Mouse (Mus musculus) hindbrain, embryonic 16.5 days (tissue): Measurements from ENCODE around the gene Tgm1. TPM values are rescaled to one million over a fixed set of nuclear protein-coding genes. Genes with fewer than 3 reads are reported as not detected.
A peak's percentile ranks its signal among the peaks of the same experiment; 100 is the strongest.

Experiments used
- ATAC-seq: fragments of 200-750 bp; cut with Nextera tagmentation; 2 replicates; pipeline ENCODE4 v1.8.0; 2017; ENCODE audit warnings: moderate TSS enrichment, moderate library complexity
- H3K27ac ChIP-seq: fragments of 300-500 bp; sonication (generic); 2 replicates; pipeline ENCODE4 v1.5.1; 2014; ENCODE audit warnings: low read depth, mild to moderate bottlenecking, control low read depth, low read length, moderate library complexity
- H3K27me3 ChIP-seq: fragments of 300-500 bp; sonication (generic); replicated peaks from 2 replicates; pipeline ENCODE4 v1.6.1; 2014; ENCODE audit warnings: low read length; ENCODE audit not compliant: control insufficient read depth, insufficient read depth
- H3K36me3 ChIP-seq: fragments of 300-500 bp; sonication (generic); 2 replicates; pipeline ENCODE4 v1.6.1; 2014; ENCODE audit warnings: mild to moderate bottlenecking, low read length, moderate library complexity, mixed read lengths; ENCODE audit not compliant: control insufficient read depth, insufficient read depth
- H3K4me1 ChIP-seq: fragments of 300-500 bp; sonication (generic); 2 replicates; pipeline ENCODE4 v1.6.1; 2014; ENCODE audit warnings: low read depth, low read length; ENCODE audit not compliant: control insufficient read depth, insufficient read depth
- H3K4me2 ChIP-seq: fragments of 300-500 bp; sonication (generic); 2 replicates; pipeline ENCODE4 v1.6.1; 2014; ENCODE audit warnings: mild to moderate bottlenecking, low read length, control low read depth, moderate library complexity
- H3K4me3 ChIP-seq: fragments of 300-500 bp; sonication (generic); 2 replicates; pipeline ENCODE4 v1.5.1; 2014; ENCODE audit warnings: mild to moderate bottlenecking, low read length, control low read depth, moderate library complexity
- H3K9ac ChIP-seq: fragments of 300-500 bp; sonication (generic); 2 replicates; pipeline ENCODE4 v1.6.1; 2014; ENCODE audit warnings: low read depth, mild to moderate bottlenecking, control low read depth, low read length, moderate library complexity
- H3K9me3 ChIP-seq: fragments of 300-500 bp; sonication (generic); 2 replicates; pipeline ENCODE4 v1.6.1; 2014; ENCODE audit warnings: mild to moderate bottlenecking, low read length, moderate library complexity; ENCODE audit not compliant: control insufficient read depth
- WGBS: fragments of 180-500 bp; shearing (Covaris S2); extraction: QIAGEN DNeasy Blood & Tissue Kit; methylation state at CpG from one replicate; pipeline ENCODE4 v1.1.7; 2014; 5-methylcytosine and 5-hydroxymethylcytosine counted together
- polyA plus RNA-seq: library from polyadenylated mRNA; unstranded; fragments of >200 nt; fragmentation: Nextera tagmentation; extraction: Ambion mirVana; gene quantifications from 2 replicates; pipeline ENCODE4 v1.2.1, GENCODE M21; 2015

Gene Tgm1
- polyA plus RNA-seq, 1 experiment from 2014 or later, result 0.41 TPM

DNA sequence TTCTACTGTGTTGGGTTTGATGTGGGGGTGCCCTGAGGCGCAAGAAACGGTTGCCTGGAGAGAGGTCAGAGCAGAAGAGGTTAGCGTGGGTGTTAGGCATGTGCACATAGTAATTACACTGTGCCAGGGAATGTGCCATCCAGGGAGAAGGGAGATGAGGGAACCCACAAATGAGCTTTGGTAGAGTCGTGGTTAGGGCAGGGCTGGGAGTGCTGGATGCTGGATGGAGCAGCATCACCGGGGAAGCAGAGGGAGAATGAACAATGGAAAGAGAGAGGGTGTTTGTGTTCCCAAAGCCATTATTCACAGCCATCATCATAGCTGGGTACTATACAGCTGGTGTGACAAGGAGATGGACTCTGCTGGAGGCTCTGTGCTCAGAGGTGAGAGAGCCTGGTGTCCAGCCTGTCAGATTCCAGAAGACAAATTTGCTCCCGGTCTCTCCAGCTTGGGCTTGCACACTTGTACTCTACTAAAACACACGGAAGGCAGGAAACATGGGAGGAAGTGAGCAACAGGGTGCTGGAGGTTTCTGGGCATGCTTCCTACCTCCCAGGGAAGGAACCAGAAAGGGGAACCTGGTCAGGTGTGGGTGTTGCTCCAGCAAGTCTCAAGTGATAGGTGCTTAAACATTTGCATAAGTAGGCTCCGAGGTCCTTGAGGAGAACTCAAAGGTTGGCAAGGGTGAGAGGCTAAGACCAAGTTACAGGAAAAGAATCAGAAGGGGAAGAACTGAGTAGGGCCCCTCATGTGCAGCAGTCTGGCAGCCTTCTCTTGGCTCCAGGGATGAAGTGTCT, 14.4 kb upstream of the Tgm1 start:
- no peak for ATAC-seq

GRCm38 (mm10) chr14:55726261-55726660, 12.5 kb upstream of the Tgm1 start:
- no peak overlapping the region for H3K4me3 ChIP-seq
- H3K4me2 ChIP-seq, result no peak overlapping the region
- no peak overlapping the region for H3K9ac ChIP-seq
- peaks cover 8% of the 10 kb centered on the region for H3K4me1 ChIP-seq
- ATAC-seq, result no peak
- no peak overlapping the region for H3K27ac ChIP-seq
- H3K27me3 ChIP-seq, result no peaks in the 10 kb centered on the region
- H3K9me3 ChIP-seq, result no peaks in the 10 kb centered on the region
- no peaks in the 10 kb centered on the region for H3K36me3 ChIP-seq

More for the DNA sequence above, 14.4 kb upstream of the Tgm1 start:
- Histone ChIP-seq H3K27me3 (no peaks in the 10 kb centered on the region), H3K27ac (no peak overlapping the region), H3K36me3 (no peaks in the 10 kb centered on the region), H3K4me3 (no peak overlapping the region), H3K4me2 (no peak overlapping the region), H3K9ac (no peak overlapping the region), H3K4me1 (peaks cover 3% of the 10 kb centered on the region), H3K9me3 (no peaks in the 10 kb centered on the region)
- WGBS, result 69% methylated on average over 8 of the region's 8 CpGs

- no peak for ATAC-seq
These were observed 10.7 kb upstream of the Tgm1 start for GRCm38 (mm10) chr14:55724411-55724871.

DNA sequence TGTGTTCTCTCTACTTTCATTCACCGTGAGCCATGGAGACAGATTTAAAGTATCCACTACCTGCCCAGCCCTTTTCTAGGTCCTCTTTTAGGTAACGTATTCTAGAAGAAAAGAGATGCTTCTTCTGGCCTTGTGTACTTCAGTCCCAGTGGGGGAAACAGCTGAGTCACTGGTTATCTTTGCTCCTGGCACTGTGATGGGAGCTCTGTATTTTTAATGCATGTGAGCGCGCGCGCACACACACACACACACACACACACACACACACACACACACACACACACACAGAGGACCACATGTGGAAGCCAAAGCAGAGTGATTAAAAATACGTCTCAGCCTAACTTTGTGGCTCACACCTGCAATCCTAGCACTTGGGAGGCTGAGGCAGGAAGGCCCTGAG, 9.7 kb upstream of the Tgm1 start:
- H3K36me3 ChIP-seq, result peaks cover 2% of the 10 kb centered on the region; the same call in 1 of the 2 replicates
- H3K27me3 ChIP-seq, result no peaks in the 10 kb centered on the region
- no peak overlapping the region for H3K4me2 ChIP-seq
- no peak overlapping the region for H3K27ac ChIP-seq
- no peaks in the 10 kb centered on the region for H3K9me3 ChIP-seq
- WGBS, result 93% methylated on average over 7 of the region's 7 CpGs
- peaks cover 8% of the 10 kb centered on the region for H3K4me1 ChIP-seq
- no peak overlapping the region for H3K9ac ChIP-seq
- H3K4me3 ChIP-seq, result no peak overlapping the region
- ATAC-seq, result no peak

More at GRCm38 (mm10) chr14:55724411-55724871, 10.7 kb upstream of the Tgm1 start:
- Histone ChIP-seq H3K9ac (no peak overlapping the region), H3K27me3 (no peaks in the 10 kb centered on the region), H3K4me3 (no peak overlapping the region), H3K4me1 (peaks cover 8% of the 10 kb centered on the region), H3K27ac (no peak overlapping the region), H3K4me2 (no peak overlapping the region), H3K36me3 (no peaks in the 10 kb centered on the region), H3K9me3 (no peaks in the 10 kb centered on the region)
- WGBS, result 67% methylated on average over 8 of the region's 8 CpGs

- no peak overlapping the region for H3K27ac ChIP-seq
These were observed 8.8 kb upstream of the Tgm1 start for GRCm38 (mm10) chr14:55722438-55722945.

GRCm38 (mm10) chr14:55721700-55722437, 8.1 kb upstream of the Tgm1 start, which contains the start of gene Rabggta:
TSS of gene Rabggta (minus strand) at chr14:55722263.
- ATAC-seq, result peak; percentile 98
- H3K9me3 ChIP-seq, result no peaks in the 10 kb centered on the region
- H3K4me2 ChIP-seq, result peak within 1 kb of the TSS; percentile 55
- under 1% methylated on average over 50 of the region's 50 CpGs for WGBS
- no peaks in the 10 kb centered on the region for H3K27me3 ChIP-seq
- H3K27ac ChIP-seq, result peak within 1 kb of the TSS; percentile 84
- peaks cover 8% of the 10 kb centered on the region for H3K4me1 ChIP-seq
- peak within 1 kb of the TSS; percentile 78 for H3K9ac ChIP-seq
- peak within 1 kb of the TSS; percentile 73 for H3K4me3 ChIP-seq
- peaks cover 9% of the 10 kb centered on the region for H3K36me3 ChIP-seq

More at GRCm38 (mm10) chr14:55722438-55722945, 8.8 kb upstream of the Tgm1 start:
- Histone ChIP-seq H3K4me2 (peak overlapping the region; percentile 55), H3K9me3 (no peaks in the 10 kb centered on the region), H3K36me3 (peaks cover 4% of the 10 kb centered on the region), H3K27me3 (no peaks in the 10 kb centered on the region), H3K4me1 (peaks cover 8% of the 10 kb centered on the region), H3K4me3 (peak overlapping the region; percentile 73), H3K9ac (peak overlapping the region; percentile 78)
- 45% methylated on average over 8 of the region's 8 CpGs for WGBS
- ATAC-seq, result peak; percentile 7

DNA sequence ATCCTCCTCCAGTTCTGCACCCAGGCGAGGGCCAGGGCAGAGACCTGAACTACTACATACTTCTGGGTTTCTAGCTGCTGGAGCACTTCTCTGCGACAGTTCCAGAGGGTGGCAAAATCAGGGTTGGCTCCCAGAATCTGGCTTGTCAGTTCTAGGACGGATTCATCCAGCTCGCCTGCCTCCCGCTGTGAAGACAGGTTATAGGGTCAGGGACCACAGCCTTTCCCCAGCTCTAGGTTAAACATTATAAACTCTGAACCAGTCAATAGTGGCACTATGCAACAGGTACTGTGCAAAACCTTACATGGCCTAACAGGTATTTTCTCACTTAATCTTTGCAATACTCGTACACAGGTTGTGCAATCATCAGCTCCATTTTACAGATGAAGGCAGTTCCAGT, 7.3 kb upstream of the Tgm1 start:
- Histone ChIP-seq H3K27me3 (no peaks in the 10 kb centered on the region), H3K36me3 (peaks cover 9% of the 10 kb centered on the region), H3K9ac (peak overlapping the region; percentile 78), H3K4me1 (peaks cover 8% of the 10 kb centered on the region), H3K4me2 (peak overlapping the region; percentile 55), H3K9me3 (no peaks in the 10 kb centered on the region), H3K27ac (no peak overlapping the region), H3K4me3 (peak overlapping the region; percentile 73)
- 77% methylated on average over 6 of the region's 6 CpGs for WGBS
- no peak for ATAC-seq

DNA sequence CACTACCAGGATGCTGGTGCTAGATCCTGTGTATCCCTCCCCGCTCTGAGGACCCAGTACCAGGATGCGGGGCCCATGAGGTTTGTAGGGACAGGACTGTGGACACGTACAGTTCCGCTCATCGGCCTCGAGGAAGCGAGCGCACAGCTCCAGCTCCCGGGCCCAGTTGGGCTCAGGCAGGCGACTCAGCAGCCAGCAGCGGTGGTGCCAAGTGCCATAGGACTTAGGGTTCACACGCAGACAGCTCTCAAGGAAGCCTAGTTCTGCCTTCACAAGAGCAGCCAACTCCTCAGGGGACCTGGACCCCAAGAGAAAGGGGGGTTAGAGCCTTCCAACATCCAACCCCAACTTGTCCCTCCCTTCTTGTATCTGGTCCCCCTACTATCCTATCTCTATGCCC, 6.9 kb upstream of the Tgm1 start:
- ATAC-seq, result no peak
- H3K9me3 ChIP-seq, result no peaks in the 10 kb centered on the region
- no peak overlapping the region; the same call in 1 of the 2 replicates for H3K9ac ChIP-seq
- H3K4me3 ChIP-seq, result no peak overlapping the region; the same call in 1 of the 2 replicates
- H3K4me2 ChIP-seq, result peak overlapping the region; percentile 55
- WGBS, result 93% methylated on average over 12 of the region's 12 CpGs
- peaks cover 8% of the 10 kb centered on the region for H3K4me1 ChIP-seq
- peaks cover 9% of the 10 kb centered on the region for H3K36me3 ChIP-seq
- H3K27ac ChIP-seq, result no peak overlapping the region
- no peaks in the 10 kb centered on the region for H3K27me3 ChIP-seq

GRCm38 (mm10) chr14:55719737-55720136, 6.0 kb upstream of the Tgm1 start:
- no peak overlapping the region for H3K4me3 ChIP-seq
- no peaks in the 10 kb centered on the region for H3K9me3 ChIP-seq
- no peak overlapping the region for H3K27ac ChIP-seq
- peaks cover 9% of the 10 kb centered on the region for H3K36me3 ChIP-seq
- no peak overlapping the region for H3K9ac ChIP-seq
- H3K27me3 ChIP-seq, result no peaks in the 10 kb centered on the region
- no peak for ATAC-seq
- no peak overlapping the region for H3K4me2 ChIP-seq
- 86% methylated on average over 6 of the region's 6 CpGs for WGBS
- H3K4me1 ChIP-seq, result peaks cover 8% of the 10 kb centered on the region
